Mouse (Mus musculus): Measurements from ENCODE around the gene Ticrr.

GRCm38 (mm10) chr7:79619493-79619892 lies 40.5 kb upstream of the Ticrr start:
- no peak for TF ChIP-seq EP300 (optimal IDR thresholded peaks at IDR 0.05)
- TF ChIP-seq CTCF (IDR thresholded peaks at IDR 0.05; ENCODE audit: low read depth), result no peak; the same call in 1 of the 2 replicates
